8 mouse cellular contexts compared by ENCODE assay signal in the genomic region with DNA sequence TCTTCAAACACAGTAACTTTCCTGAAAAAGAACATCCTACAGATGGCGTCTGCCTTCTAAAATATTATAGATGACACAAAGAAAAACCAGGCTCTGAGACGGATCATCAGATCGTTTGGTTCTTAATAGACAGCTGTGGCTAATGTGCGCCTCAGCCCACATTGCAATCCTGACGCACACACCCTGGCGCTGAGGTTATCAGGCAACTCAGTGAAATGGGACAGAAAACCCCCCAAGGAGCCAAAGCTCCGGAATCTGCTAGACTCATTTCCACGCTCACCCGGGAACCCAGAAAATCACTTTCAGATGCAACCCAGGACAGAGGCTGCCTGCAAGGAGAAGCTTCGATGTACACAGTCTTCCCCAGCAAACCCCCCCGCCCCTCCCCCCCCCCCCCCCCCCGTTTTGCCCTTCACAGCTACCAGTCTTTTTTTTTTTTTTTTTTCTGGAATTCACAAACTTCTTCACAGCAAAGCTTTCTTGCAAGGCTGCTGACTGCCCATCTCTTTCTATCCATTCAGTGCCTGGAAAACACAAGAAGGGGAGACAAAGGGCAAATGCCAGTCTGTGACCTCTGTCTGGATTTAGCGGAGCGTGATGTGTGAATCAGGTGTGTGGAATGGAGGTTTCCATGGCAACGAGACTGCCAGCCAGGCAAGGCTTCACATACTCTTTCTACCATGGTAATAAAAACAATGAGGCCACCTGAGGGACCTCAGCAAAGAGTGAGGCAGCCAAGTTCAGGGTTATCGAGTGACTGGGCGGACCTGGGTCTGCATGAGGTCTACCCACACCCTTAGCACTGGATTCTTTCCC.
DNase-seq lines count a peak whose midpoint lies in the region; TF ChIP-seq lines count a peak whose summit lies in the region.

No protein-coding gene starts in this region.

- peak overlapping the region; percentile 15 for H3K27ac ChIP-seq in embryonic fibroblast, embryonic 13.5 days (ENCODE audit: insufficient read depth, low read length)

- no peak for TF ChIP-seq POLR2A in embryonic fibroblast, embryonic 13.5 days (IDR thresholded peaks at IDR 0.05; ENCODE audit: low read depth, low read length)

- H3K4me3 ChIP-seq in embryonic fibroblast, embryonic 13.5 days (ENCODE audit: insufficient read depth, low read length): no peak overlapping the region

- DNase-seq in cerebellum, postnatal 25 days: peak; percentile 26
- DNase-seq in cerebellum, adult 18-20 months: no peak
- DNase-seq in 3T3-L1 (ENCODE audit: low read depth, low spot score): peak; percentile 81
- DNase-seq in kidney, adult 8-10 months: peak; percentile 87 to 95
- peak; percentile 70 for DNase-seq in neural tube, embryonic 10.5 days (ENCODE audit: extremely low spot score, low spot score)
- no peak for DNase-seq in frontal cortex, postnatal 10 days (ENCODE audit: low spot score in 2 of 2)
- no peak for DNase-seq in adipocyte (ENCODE audit: low spot score)

- no peak for TF ChIP-seq CTCF in embryonic fibroblast, embryonic 13.5 days (IDR thresholded peaks at IDR 0.05; ENCODE audit: borderline replicate concordance, insufficient read depth, low read length)

- H3K4me1 ChIP-seq in embryonic fibroblast, embryonic 13.5 days (ENCODE audit: control insufficient read depth, insufficient read depth, low read length): peaks cover 12% of the 10 kb centered on the region

Comparison
In these comparisons a context has a peak if more than half of its experiments do, and no peak if none do; other contexts are left out.
1. DNase-seq: peak in cerebellum, postnatal 25 days (2 of 2), 3T3-L1 (single experiment), kidney, adult 8-10 months (2 of 2) and neural tube, embryonic 10.5 days (single experiment); none in cerebellum, adult 18-20 months (0 of 2), frontal cortex, postnatal 10 days (0 of 2) and adipocyte (single experiment).